8 mouse cellular contexts compared by ENCODE assay signal in genomic region chr6:38534640-38535365, GRCm38 (mm10). TPM values are rescaled to one million over a fixed set of nuclear protein-coding genes. Genes with fewer than 3 reads are reported as not detected.
DNase-seq lines count a peak whose midpoint lies in the region; ATAC-seq and TF ChIP-seq lines count a peak whose summit lies in the region.

No protein-coding gene starts in this region.

- peak overlapping the region; percentile 97 for H3K9ac ChIP-seq in forebrain, postnatal 0 days
- peak overlapping the region; percentile 89 for H3K9ac ChIP-seq in lung, embryonic 14.5 days

- ATAC-seq in forebrain, postnatal 0 days, result peak; percentile 77
- peak; percentile 78 for ATAC-seq in lung, embryonic 14.5 days (ENCODE audit: insufficient read depth)
- ATAC-seq in neutrophil, adult 5-6 weeks (ENCODE audit: extremely low read depth, insufficient number of reproducible peaks, low FRiP score, poor library complexity, severe bottlenecking), result peak; percentile 68

- TF ChIP-seq CTCF in cerebellum, adult 2 months (IDR thresholded peaks at IDR 0.05; ENCODE audit: borderline replicate concordance, insufficient read depth, low read depth, low read length), result peak; percentile 90
- peak; percentile 98 for TF ChIP-seq CTCF in forebrain, postnatal 0 days (IDR thresholded peaks at IDR 0.05; ENCODE audit: low read depth)
- TF ChIP-seq CTCF in lung, embryonic 14.5 days (IDR thresholded peaks at IDR 0.05; ENCODE audit: low read depth), result peak; percentile 98

- peak; percentile 72 for DNase-seq in MEL-GATA-1-ER (ENCODE audit: extremely low read depth, low read depth)
- DNase-seq in cerebellum, adult 2 months, result peak; percentile 97 to 100
- DNase-seq in forebrain, postnatal 0 days, result peak; percentile 97
- peak; percentile 100 for DNase-seq in heart, postnatal 4 days
- DNase-seq in layer of hippocampus, adult 8-10 months (ENCODE audit: low spot score in 2 of 2), result peak; percentile 92
- DNase-seq in lung, embryonic 14.5 days, result peak; percentile 96
- DNase-seq in testis, postnatal 14 days (ENCODE audit: low spot score), result peak; percentile 95

- H3K4me3 ChIP-seq in cerebellum, adult 2 months (replicated peaks; ENCODE audit: insufficient read depth, low read depth, low read length), result peak overlapping the region; percentile 69
- peak overlapping the region; percentile 91 for H3K4me3 ChIP-seq in forebrain, postnatal 0 days (ENCODE audit: low read depth, low read length)
- peak overlapping the region; percentile 82 for H3K4me3 ChIP-seq in lung, embryonic 14.5 days (ENCODE audit: low read depth, low read length)

- H3K9me3 ChIP-seq in forebrain, postnatal 0 days (ENCODE audit: low read length), result no peaks in the 10 kb centered on the region
- H3K9me3 ChIP-seq in lung, embryonic 14.5 days (ENCODE audit: low read depth, low read length), result no peaks in the 10 kb centered on the region

- TF ChIP-seq POLR2A in cerebellum, adult 2 months (IDR thresholded peaks at IDR 0.05; ENCODE audit: borderline replicate concordance, insufficient read depth, low read length), result peak; percentile 63; the same call in 1 of the 2 replicates

- WGBS in cerebellum, adult 2 months, result under 1% methylated on average over 53 of the region's 53 CpGs
- under 1% methylated on average over 53 of the region's 53 CpGs for WGBS in forebrain, postnatal 0 days
- under 1% methylated on average over 53 of the region's 53 CpGs for WGBS in lung, embryonic 14.5 days

- no peaks in the 10 kb centered on the region for H3K27me3 ChIP-seq in cerebellum, adult 2 months (ENCODE audit: control insufficient read depth, insufficient read depth, low read length)
- H3K27me3 ChIP-seq in forebrain, postnatal 0 days (ENCODE audit: insufficient read depth, low read length), result no peaks in the 10 kb centered on the region
- H3K27me3 ChIP-seq in lung, embryonic 14.5 days (ENCODE audit: insufficient read depth, low read length), result no peaks in the 10 kb centered on the region

- peak overlapping the region; percentile 46 for H3K4me2 ChIP-seq in forebrain, postnatal 0 days (ENCODE audit: low read depth)
- H3K4me2 ChIP-seq in lung, embryonic 14.5 days, result peak overlapping the region; percentile 59

- no peaks in the 10 kb centered on the region for H3K4me1 ChIP-seq in cerebellum, adult 2 months (ENCODE audit: control insufficient read depth, insufficient read depth, low read length)
- 0 out of 2 replicates have a peak, but pooled peaks cover 4% of the 10 kb centered on the region for H3K4me1 ChIP-seq in forebrain, postnatal 0 days (ENCODE audit: insufficient read depth)
- H3K4me1 ChIP-seq in lung, embryonic 14.5 days (ENCODE audit: insufficient read depth), result 0 out of 2 replicates have a peak, but pooled peaks cover 4% of the 10 kb centered on the region

- peaks cover 1% of the 10 kb centered on the region for H3K36me3 ChIP-seq in forebrain, postnatal 0 days (ENCODE audit: insufficient read depth)
- H3K36me3 ChIP-seq in lung, embryonic 14.5 days (ENCODE audit: insufficient read depth), result 0 out of 2 replicates have a peak, but pooled peaks cover 2% of the 10 kb centered on the region

- peak overlapping the region; percentile 95 for H3K27ac ChIP-seq in cerebellum, adult 2 months (ENCODE audit: insufficient read depth, low read length)
- H3K27ac ChIP-seq in forebrain, postnatal 0 days (ENCODE audit: low read depth, low read length), result peak overlapping the region; percentile 98
- H3K27ac ChIP-seq in lung, embryonic 14.5 days (ENCODE audit: low read depth), result peak overlapping the region; percentile 98

RNA-seq across cellular contexts. Expression of gene Fmc1, which starts 1.5 kb away (rescaled TPM):
- 205 and 213 TPM in 2 replicates for polyA plus RNA-seq in cerebellum, adult 2 months (2012; rRNA removed)
- 65.3 and 65.8 TPM in 2 replicates for total RNA-seq in forebrain, postnatal 0 days (2014; rRNA removed)
- polyA plus RNA-seq in forebrain, postnatal 0 days (2015; fragmentation: Nextera tagmentation; extraction: Ambion mirVana), result 180 and 203 TPM in 2 replicates
- total RNA-seq in heart, postnatal 4 days (2021), result 100 to 1,000 TPM; 164 to 207 TPM
- 10 to 100 TPM; 41.7 to 64.3 (median 47.9) TPM for total RNA-seq in layer of hippocampus, adult 8-10 months (2022)
- polyA plus RNA-seq in lung, embryonic 14.5 days (2014; fragmentation: Nextera tagmentation; extraction: Ambion mirVana), result 102 and 109 TPM in 2 replicates
- 7.9 and 8.5 TPM in 2 replicates for total RNA-seq in neutrophil, adult 5-6 weeks (2017)

RNA-seq across cellular contexts. Expression of gene Luc7l2, which starts 16.3 kb away (rescaled TPM):
- 193 and 194 TPM in 2 replicates for polyA plus RNA-seq in cerebellum, adult 2 months (2012; rRNA removed)
- total RNA-seq in forebrain, postnatal 0 days (2014; rRNA removed), result 73.2 and 97.6 TPM in 2 replicates
- polyA plus RNA-seq in forebrain, postnatal 0 days (2015; fragmentation: Nextera tagmentation; extraction: Ambion mirVana), result 12.0 and 26.1 TPM in 2 replicates
- 100 to 1,000 TPM; 145 to 147 TPM for total RNA-seq in heart, postnatal 4 days (2021)
- 100 to 1,000 TPM; 185 to 230 (median 205) TPM for total RNA-seq in layer of hippocampus, adult 8-10 months (2022)
- polyA plus RNA-seq in lung, embryonic 14.5 days (2014; fragmentation: Nextera tagmentation; extraction: Ambion mirVana), result 47.0 and 47.2 TPM in 2 replicates
- total RNA-seq in neutrophil, adult 5-6 weeks (2017), result 403 and 418 TPM in 2 replicates

Comparison
In these comparisons a context has a peak if more than half of its experiments do, and no peak if none do; other contexts are left out.
1. Peak in every context shown above with its lines: DNase-seq, ATAC-seq, H3K4me3 ChIP-seq and H3K27ac ChIP-seq.